Mouse (Mus musculus) heart, embryonic 14.5 days (tissue): ENCODE measurements around the gene Prcd. TPM values are rescaled to one million over a fixed set of nuclear protein-coding genes. Genes with fewer than 3 reads are reported as not detected.

Source experiments
- ATAC-seq: fragments of 200-750 bp; cut with Nextera tagmentation; 2 replicates; pipeline ENCODE4 v1.8.0; 2017; ENCODE audit warnings: low read depth, moderate TSS enrichment; ENCODE audit not compliant: insufficient number of reproducible peaks, insufficient read depth, low FRiP score
- H3K27ac ChIP-seq, 2 experiments: fragments of 200-500 bp in 1 of 2; fragments of 300-500 bp in 1 of 2; sonication (generic) in 1 of 2; replicated peaks in 1 of 2; 2 replicates each; pipeline ENCODE4 v1.5.1; 2012 to 2014; ENCODE audit warnings: low read depth in 2 of 2, low read length in 2 of 2, control low read depth in 1 of 2, mild to moderate bottlenecking in 1 of 2, mixed read lengths in 1 of 2; ENCODE audit not compliant: control insufficient read depth in 1 of 2, insufficient read depth in 1 of 2
- H3K27me3 ChIP-seq: fragments of 300-500 bp; sonication (generic); 2 replicates; pipeline ENCODE4 v1.6.1; 2014; ENCODE audit warnings: mild to moderate bottlenecking, low read length, control low read depth; ENCODE audit not compliant: control insufficient read depth, insufficient read depth
- H3K36me3 ChIP-seq: fragments of 300-500 bp; sonication (generic); 2 replicates; pipeline ENCODE4 v1.6.1; 2014; ENCODE audit warnings: mild to moderate bottlenecking, control low read depth, low read length, mixed read lengths; ENCODE audit not compliant: control insufficient read depth, insufficient read depth
- H3K4me1 ChIP-seq, 2 experiments: fragments of 200-500 bp in 1 of 2; fragments of 300-500 bp in 1 of 2; sonication (generic) in 1 of 2; 2 replicates each; pipeline ENCODE4 v1.6.1; 2012 to 2014; ENCODE audit warnings: low read length in 2 of 2, control low read depth in 1 of 2, mixed read lengths in 1 of 2; ENCODE audit not compliant: control insufficient read depth in 2 of 2, insufficient read depth in 2 of 2
- H3K4me2 ChIP-seq: fragments of 300-500 bp; sonication (generic); 2 replicates; pipeline ENCODE4 v1.6.1; 2014; ENCODE audit warnings: mild to moderate bottlenecking, low read length
- H3K4me3 ChIP-seq, 2 experiments: fragments of 200-500 bp in 1 of 2; fragments of 300-500 bp in 1 of 2; sonication (generic) in 1 of 2; 2 replicates each; pipeline ENCODE4 v1.5.1; 2012 to 2014; ENCODE audit warnings: low read length in 2 of 2, mild to moderate bottlenecking in 2 of 2, control low read depth in 1 of 2, low read depth in 1 of 2, moderate library complexity in 1 of 2; ENCODE audit not compliant: control insufficient read depth in 1 of 2, insufficient read depth in 1 of 2
- H3K9ac ChIP-seq: fragments of 300-500 bp; sonication (generic); 2 replicates; pipeline ENCODE4 v1.6.1; 2014; ENCODE audit warnings: mild to moderate bottlenecking, low read length
- H3K9me3 ChIP-seq: fragments of 300-500 bp; sonication (generic); 2 replicates; pipeline ENCODE4 v1.6.1; 2016; ENCODE audit warnings: low read length, control low read depth; ENCODE audit not compliant: control insufficient read depth
- WGBS: fragments of 180-500 bp; shearing (Covaris S2); extraction: QIAGEN DNeasy Blood & Tissue Kit; methylation state at CpG from one replicate; pipeline ENCODE4 v1.1.7; 2014; 5-methylcytosine and 5-hydroxymethylcytosine counted together
- polyA plus RNA-seq: library from polyadenylated mRNA; unstranded; fragments of >200 nt; fragmentation: Nextera tagmentation; extraction: Ambion mirVana; gene quantifications from 2 replicates; pipeline ENCODE4 v1.2.1, GENCODE M21; 2014

Gene Prcd
- polyA plus RNA-seq, 1 experiment from 2014 or later = 1.9 TPM

GRCm38 (mm10) chr11:116685729-116686128 is 32.4 kb downstream of the Prcd start:
- Histone ChIP-seq H3K27ac (no peak overlapping the region), H3K27me3 (no peaks in the 10 kb centered on the region), H3K9ac (no peak overlapping the region), H3K4me3 (no peak overlapping the region), H3K36me3 (peaks cover 4% of the 10 kb centered on the region), H3K4me1 (no peaks in the 10 kb centered on the region), H3K9me3 (no peaks in the 10 kb centered on the region), H3K4me2 (no peak overlapping the region)
- WGBS = 72% methylated on average over 9 of the region's 9 CpGs
- no peak for ATAC-seq

- Histone ChIP-seq H3K9ac (no peak overlapping the region), H3K27me3 (no peaks in the 10 kb centered on the region; the same call in 1 of the 2 replicates), H3K36me3 (peaks cover 4% of the 10 kb centered on the region; the same call in 1 of the 2 replicates), H3K4me3 (no peak overlapping the region), H3K9me3 (no peaks in the 10 kb centered on the region), H3K4me1 (no peaks in the 10 kb centered on the region), H3K4me2 (no peak overlapping the region), H3K27ac (no peak overlapping the region)
- 72% methylated on average over 8 of the region's 8 CpGs for WGBS
- ATAC-seq = no peak
Measured at GRCm38 (mm10) chr11:116687897-116688296, 34.6 kb downstream of the Prcd start.

GRCm38 (mm10) chr11:116689622-116690021 is 36.3 kb downstream of the Prcd start:
- Histone ChIP-seq H3K9me3 (no peaks in the 10 kb centered on the region), H3K27ac (no peak overlapping the region)

GRCm38 (mm10) chr11:116690701-116691575 is 37.6 kb downstream of the Prcd start:
- H3K4me1 ChIP-seq = peaks cover 4 to 8% of the 10 kb centered on the region in 2 experiments; a peak in 2 of 4 replicates
- no peak overlapping the region for H3K27ac ChIP-seq
- H3K4me3 ChIP-seq = no peak overlapping the region
- H3K27me3 ChIP-seq = peaks cover 26% of the 10 kb centered on the region
- no peaks in the 10 kb centered on the region for H3K36me3 ChIP-seq
- no peak for ATAC-seq
- H3K9ac ChIP-seq = no peak overlapping the region
- no peak overlapping the region for H3K4me2 ChIP-seq
- no peaks in the 10 kb centered on the region for H3K9me3 ChIP-seq
- 60% methylated on average over 18 of the region's 18 CpGs for WGBS

More at GRCm38 (mm10) chr11:116689622-116690021, 36.3 kb downstream of the Prcd start:
- no peak overlapping the region for H3K4me3 ChIP-seq
- H3K36me3 ChIP-seq = no peaks in the 10 kb centered on the region
- peaks cover 13% of the 10 kb centered on the region for H3K27me3 ChIP-seq
- no peak overlapping the region for H3K4me2 ChIP-seq
- no peak overlapping the region for H3K9ac ChIP-seq
- WGBS = 93% methylated on average over 10 of the region's 10 CpGs
- no peak for ATAC-seq
- peaks cover 1 to 5% of the 10 kb centered on the region in 2 experiments; a peak in 2 of 4 replicates for H3K4me1 ChIP-seq

GRCm38 (mm10) chr11:116693899-116694249 is 40.5 kb downstream of the Prcd start:
- Histone ChIP-seq H3K4me2 (peak overlapping the region; percentile 90), H3K9ac (peak overlapping the region; percentile 72), H3K9me3 (no peaks in the 10 kb centered on the region), H3K36me3 (no peaks in the 10 kb centered on the region), H3K4me1 (peaks cover 4 to 8% of the 10 kb centered on the region in 2 experiments; a peak in 2 of 4 replicates), H3K27ac (no peak overlapping the region), H3K4me3 (peak overlapping the region; percentile 53 to 56), H3K27me3 (peaks cover 43% of the 10 kb centered on the region)
- 55% methylated on average over 4 of the region's 4 CpGs for WGBS
- ATAC-seq = no peak

GRCm38 (mm10) chr11:116694250-116695193 is 41.2 kb downstream of the Prcd start:
- Histone ChIP-seq H3K4me3 (peak overlapping the region; percentile 53 to 56), H3K27me3 (peaks cover 43% of the 10 kb centered on the region), H3K9ac (peak overlapping the region; percentile 72), H3K9me3 (no peaks in the 10 kb centered on the region), H3K27ac (no peak overlapping the region), H3K36me3 (no peaks in the 10 kb centered on the region), H3K4me2 (peak overlapping the region; percentile 90), H3K4me1 (peaks cover 4 to 8% of the 10 kb centered on the region in 2 experiments; a peak in 2 of 4 replicates)
- peak; percentile 79; the same call in 1 of the 2 replicates for ATAC-seq
- 3% methylated on average over 68 of the region's 73 CpGs for WGBS

- H3K36me3 ChIP-seq = no peaks in the 10 kb centered on the region
- ATAC-seq = no peak
- H3K27ac ChIP-seq = no peak overlapping the region
- H3K4me1 ChIP-seq = peaks cover 4 to 8% of the 10 kb centered on the region in 2 experiments; a peak in 2 of 4 replicates
- H3K9me3 ChIP-seq = no peaks in the 10 kb centered on the region
- peaks cover 43% of the 10 kb centered on the region for H3K27me3 ChIP-seq
- H3K4me2 ChIP-seq = no peak overlapping the region
- no peak overlapping the region for H3K9ac ChIP-seq
- WGBS = 28% methylated on average over 23 of the region's 23 CpGs
- peak overlapping the region in 1 of 2 experiments; percentile 53; a peak in 1 of 4 replicates for H3K4me3 ChIP-seq
Measured at GRCm38 (mm10) chr11:116695194-116695880, 42.0 kb downstream of the Prcd start.
